Mouse (Mus musculus) lung, postnatal 0 days (tissue): Measurements from ENCODE around the gene Engase.

Experiments used
- CTCF ChIP-seq: IDR thresholded peaks from 2 replicates; pipeline ENCODE4 v1.5.1; 2016; ENCODE audit warnings: antibody characterized with exemption, mild to moderate bottlenecking
- EP300 ChIP-seq: IDR thresholded peaks from 2 replicates; pipeline ENCODE4 v1.6.1; 2016; ENCODE audit warnings: antibody characterized with exemption, mild to moderate bottlenecking, control low read depth

- no peak for TF ChIP-seq CTCF
- TF ChIP-seq EP300: no peak
Measured at GRCm38 (mm10) chr11:118511851-118512250, 35.2 kb downstream of the Engase start.
